Mouse (Mus musculus) layer of hippocampus, adult 11-12 months (tissue): Measurements from ENCODE around the gene Slc5a4a.

Experiments used
- DNase-seq: peaks from one replicate; pipeline ENCODE4 v3.0.0; 2022; ENCODE audit warnings: low spot score

Slc5a4a gene

DNA sequence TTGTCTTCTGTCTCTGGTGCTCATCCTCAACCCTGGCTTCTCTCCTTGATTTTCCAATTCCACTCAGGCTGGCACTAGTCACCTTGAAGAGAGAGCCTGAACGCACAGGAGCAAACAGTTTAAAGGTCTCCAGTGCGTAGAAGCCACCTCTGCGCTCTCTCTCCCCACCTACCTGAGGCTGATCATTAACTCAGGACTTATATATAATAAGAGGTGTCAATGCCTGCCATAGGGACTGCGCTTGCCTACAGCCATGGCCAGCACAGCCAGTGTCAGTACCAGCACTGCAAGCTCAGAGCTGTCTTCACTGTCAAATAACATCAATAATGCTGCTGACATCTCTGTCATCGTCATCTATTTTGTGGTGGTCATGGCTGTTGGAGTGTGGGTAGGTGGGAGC is at the start of gene Slc5a4a:
TSS of gene Slc5a4a (plus strand) at position 174 of the 400 bp plus-strand sequence.
- DNase-seq: no peak

DNA sequence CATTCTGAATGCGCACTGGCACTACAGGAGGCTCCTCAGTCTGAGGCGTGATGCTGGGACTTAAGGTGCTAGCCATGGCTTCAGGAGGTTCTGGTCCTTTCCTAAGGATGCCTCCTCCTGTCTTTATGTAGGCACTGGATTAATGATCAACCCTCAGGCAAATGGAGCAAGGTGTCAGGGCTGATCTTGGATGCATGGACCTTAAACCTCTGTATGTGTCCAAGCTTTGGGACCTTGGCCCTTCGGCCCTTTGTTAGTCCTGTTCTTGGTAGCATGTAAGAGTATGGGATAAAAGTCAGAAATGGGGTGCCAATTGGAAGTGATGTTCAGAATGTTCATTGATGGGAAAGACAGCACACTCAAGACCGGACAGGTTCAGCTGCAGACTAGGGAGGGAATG is 36.4 kb upstream of the Slc5a4a start, which contains the start of gene Slc5a4b:
TSS of gene Slc5a4b (minus strand) at position 101 of the 400 bp plus-strand sequence.
- DNase-seq: no peak

DNA sequence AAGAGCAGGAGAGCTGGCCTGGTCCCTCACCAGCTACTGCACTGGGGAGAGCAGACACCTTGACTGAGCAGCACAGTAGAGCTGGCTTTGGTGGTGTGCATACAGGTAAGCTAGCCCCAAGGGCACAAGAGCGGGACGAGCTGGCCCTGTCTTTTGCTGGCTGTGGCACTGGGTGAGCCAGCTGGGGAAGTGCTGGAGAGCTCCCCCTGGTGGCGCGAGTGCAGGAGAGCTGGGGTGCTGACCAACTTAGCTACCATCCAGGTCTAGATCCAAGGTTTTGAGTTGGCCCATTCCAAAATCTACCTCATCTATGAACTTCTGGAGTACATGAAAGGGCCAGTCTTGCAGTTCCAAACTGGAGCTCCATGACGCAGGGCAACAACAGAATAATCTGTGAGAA is 29.3 kb upstream of the Slc5a4a start:
- peak; percentile 12 for DNase-seq

- peak; percentile 9 for DNase-seq
Measured at GRCm38 (mm10) chr10:76118741-76119140, 28.5 kb upstream of the Slc5a4a start.

- DNase-seq: no peak
Measured at GRCm38 (mm10) chr10:76120124-76120711, 27.0 kb upstream of the Slc5a4a start.

GRCm38 (mm10) chr10:76121495-76121894 is 25.8 kb upstream of the Slc5a4a start:
- no peak for DNase-seq

GRCm38 (mm10) chr10:76132506-76132905 is 14.7 kb upstream of the Slc5a4a start:
- no peak for DNase-seq

- DNase-seq: no peak
Measured at GRCm38 (mm10) chr10:76136318-76136717, 10.9 kb upstream of the Slc5a4a start.

GRCm38 (mm10) chr10:76146846-76147245 is 405 bp upstream of the Slc5a4a start:
- no peak for DNase-seq

DNA sequence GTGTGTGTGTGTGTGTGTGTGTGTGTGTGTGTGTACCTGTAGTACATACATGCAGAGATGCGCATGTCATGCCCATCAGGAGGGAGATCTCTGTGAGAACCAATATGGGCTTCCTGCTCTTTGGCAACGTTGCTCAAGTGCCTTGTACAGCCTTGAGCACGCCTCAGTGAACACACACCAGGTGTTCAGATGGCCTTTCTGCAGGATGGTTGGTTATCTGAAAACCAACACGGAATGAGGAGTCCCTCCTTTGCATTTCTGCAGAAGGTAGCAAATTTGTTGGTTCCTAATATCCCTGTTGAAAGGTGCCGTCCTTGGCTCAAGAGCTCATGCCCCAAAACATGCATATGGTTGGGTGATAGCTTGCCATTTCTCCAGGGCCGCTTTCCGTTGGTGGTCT is 8.7 kb downstream of the Slc5a4a start:
- no peak for DNase-seq

DNA sequence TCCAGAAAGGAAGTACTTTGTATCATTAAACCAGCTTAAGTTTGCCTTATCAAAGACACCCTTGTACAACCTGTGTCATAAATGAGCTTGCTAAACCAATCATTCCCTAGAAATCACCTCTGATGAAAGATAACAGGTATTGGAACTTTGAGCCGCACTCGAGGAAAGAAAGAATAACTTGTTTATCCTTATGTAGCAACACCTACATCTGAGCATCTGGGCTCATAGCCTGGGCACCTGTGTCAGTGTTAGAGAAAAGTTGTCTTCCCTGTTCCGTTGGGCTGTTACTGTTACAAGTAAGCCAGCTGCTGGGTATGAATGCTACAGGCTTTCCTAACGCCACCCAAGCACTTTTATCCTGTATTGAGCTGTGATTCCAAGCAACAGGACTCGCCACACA is 10.3 kb downstream of the Slc5a4a start:
- no peak for DNase-seq

GRCm38 (mm10) chr10:76158009-76158408 is 10.8 kb downstream of the Slc5a4a start:
- DNase-seq: no peak

DNA sequence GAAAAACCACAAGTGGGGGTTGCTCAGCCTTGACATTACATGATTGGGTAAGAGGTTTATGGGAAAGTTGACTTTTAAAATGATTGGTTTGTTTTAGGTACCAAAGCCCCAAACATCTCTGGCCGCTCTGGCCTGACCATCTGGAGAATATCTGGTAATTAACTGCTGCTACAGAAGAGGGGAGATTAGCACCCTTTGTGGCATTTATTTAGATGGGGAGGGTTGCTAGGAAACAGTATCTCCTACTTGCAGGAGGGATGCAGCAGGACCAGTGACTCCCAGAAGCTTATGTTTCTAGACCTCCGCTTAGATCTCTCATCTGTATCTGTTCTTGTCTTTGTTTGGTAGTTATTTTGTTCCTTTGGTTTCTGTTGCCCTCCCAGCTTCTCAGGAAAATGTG is 27.6 kb downstream of the Slc5a4a start:
- DNase-seq: no peak

- no peak for DNase-seq
Measured at GRCm38 (mm10) chr10:76185216-76185615, 38.0 kb downstream of the Slc5a4a start.

GRCm38 (mm10) chr10:76188010-76188409 is 40.8 kb downstream of the Slc5a4a start:
- DNase-seq: no peak

DNA sequence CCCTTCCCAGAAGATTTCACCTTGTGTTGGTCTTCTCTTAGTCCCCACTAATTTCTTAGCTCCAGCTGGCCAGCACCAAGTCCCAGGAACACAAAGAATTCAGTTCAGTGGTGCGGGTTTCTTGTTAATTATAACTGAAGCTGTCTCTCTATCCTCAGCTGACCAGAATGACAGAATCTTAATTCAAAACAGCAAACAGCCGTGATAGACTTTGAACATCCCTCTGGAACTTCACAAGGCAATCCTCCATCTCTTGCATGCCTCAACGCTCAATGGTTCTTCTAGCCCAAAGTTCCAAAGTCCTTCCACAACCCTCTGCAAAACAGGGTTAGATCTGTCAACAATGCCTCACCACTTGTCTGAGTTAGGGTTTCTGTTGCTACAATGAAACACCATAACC is 54.2 kb downstream of the Slc5a4a start:
- no peak for DNase-seq

DNA sequence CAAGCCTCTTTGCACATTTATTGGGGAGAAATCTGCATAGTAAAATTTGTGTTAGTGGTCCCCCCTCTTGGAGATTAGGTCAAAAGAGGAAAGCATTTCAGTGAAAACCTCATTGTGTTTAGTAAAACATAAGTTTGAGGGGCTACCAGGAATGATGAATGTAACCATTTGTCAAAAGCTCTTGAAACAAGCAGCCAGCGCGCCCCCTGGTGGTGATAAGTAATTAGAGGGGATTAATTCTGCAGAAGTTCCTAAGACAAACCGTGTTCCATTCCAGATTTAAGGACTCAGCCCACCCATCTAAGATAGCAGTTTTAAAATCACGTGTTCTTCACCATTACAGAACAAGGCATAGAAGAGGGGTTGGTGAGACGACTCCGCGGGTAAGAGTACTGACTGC is 54.7 kb downstream of the Slc5a4a start:
- peak; percentile 82 for DNase-seq

DNA sequence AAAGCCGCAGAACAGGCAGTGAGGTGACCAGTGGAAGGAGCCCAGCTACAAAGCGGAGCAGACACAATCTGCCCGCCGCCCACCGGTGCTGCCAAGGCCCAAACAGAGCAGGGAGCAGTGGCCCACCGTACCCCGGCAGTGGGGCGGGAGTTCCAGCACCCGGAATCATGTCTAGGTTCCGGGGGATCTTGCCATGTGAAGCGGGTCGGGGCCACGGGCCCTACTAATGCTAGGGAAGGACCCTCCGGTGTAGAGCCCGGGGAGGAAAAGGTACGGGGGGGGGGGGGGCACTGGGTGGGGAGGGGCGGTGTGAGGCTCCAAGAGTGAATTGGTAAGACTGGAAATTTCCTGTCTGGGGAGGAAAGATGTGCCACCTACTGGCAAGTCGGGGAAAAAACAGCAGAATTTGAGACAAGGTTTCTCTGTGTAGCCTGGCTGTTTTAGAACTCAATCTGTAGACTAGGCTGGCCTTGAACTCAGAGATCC is 56.6 kb downstream of the Slc5a4a start:
- DNase-seq: peak; percentile 30

DNA sequence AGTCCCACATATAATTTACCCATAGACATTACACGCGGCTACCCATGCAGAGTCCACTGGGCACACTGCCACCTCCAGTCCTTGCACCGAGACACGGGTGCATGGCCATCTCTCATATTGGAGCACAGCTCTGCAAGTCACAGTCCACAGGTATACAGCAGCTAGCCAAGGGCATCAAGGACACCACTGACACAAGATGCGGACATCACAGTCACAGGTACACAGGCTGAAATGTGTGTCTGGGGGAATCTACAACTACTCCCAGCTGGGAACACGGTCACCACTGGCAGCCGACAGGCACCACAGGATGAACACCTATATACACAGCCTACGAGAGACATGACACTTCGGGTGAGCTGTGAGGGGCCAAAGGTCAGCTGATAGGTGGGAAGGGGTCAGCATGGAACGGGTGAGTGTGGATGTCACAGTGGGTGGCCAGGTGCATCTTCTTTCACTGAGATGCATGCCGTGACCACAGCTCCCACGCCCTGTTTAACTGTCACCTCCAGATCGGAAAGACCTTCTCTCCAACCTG is 60.1 kb downstream of the Slc5a4a start:
- DNase-seq: no peak

- DNase-seq: no peak
Measured at GRCm38 (mm10) chr10:76209241-76209640, 62.0 kb downstream of the Slc5a4a start.

DNA sequence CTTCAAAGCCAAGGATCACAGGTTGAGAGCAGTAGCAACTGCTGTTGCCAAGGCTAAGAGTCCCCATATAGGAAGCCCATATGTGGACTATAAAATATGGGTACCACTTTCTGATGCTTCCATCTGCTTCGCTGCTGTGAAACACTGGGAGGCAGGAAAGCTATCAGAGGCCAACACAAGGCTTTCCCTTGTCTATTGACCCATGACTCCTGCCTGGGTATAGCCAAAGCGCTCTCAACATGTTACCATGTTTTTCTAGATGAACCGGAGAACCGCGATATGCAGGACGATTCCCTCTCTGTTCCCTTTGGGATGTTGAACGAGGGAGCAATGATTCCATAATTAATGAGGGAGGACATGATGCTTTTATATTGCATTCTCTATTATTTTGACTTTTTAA is 63.6 kb downstream of the Slc5a4a start:
- no peak for DNase-seq

DNA sequence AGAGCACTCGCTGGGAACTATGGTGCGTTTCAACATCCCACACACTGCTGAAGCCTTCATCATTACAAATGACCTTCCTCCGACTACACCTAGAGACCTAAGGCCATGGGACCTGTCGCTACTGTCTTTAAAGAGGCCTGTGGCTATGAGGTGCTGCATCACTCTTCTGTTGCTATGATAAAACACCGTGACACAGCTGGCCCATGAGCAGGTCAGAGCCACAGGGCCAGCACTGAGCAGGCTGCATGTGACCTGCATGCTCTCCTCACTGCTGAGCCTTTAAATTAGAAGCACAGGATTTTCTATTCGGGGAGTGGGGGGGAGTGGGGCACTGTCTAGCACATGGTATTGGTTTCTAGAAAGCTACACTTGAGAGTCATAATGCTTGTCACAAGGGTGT is 64.9 kb downstream of the Slc5a4a start:
- DNase-seq: no peak

- DNase-seq: no peak
Measured at GRCm38 (mm10) chr10:76214161-76214560, 66.9 kb downstream of the Slc5a4a start.

- DNase-seq: no peak
Measured at GRCm38 (mm10) chr10:76217056-76217455, 69.8 kb downstream of the Slc5a4a start.
